Mouse (Mus musculus) liver, embryonic 16.5 days (tissue): ENCODE data around the gene Spire2. TPM values are rescaled to one million over a fixed set of nuclear protein-coding genes. Genes with fewer than 3 reads are reported as not detected.
"Not testable (repeated sequence)": the region's sequence is repeated elsewhere in the genome, so short reads cannot be mapped to it uniquely, and the experiment has no call there.

Experiments
- ATAC-seq: fragments of 200-750 bp; cut with Nextera tagmentation; 2 replicates; pipeline ENCODE4 v1.8.0; 2017; ENCODE audit warnings: low read depth, mild to moderate bottlenecking, moderate number of reproducible peaks, moderate library complexity
- H3K27ac ChIP-seq: fragments of 300-500 bp; sonication (generic); 2 replicates; pipeline ENCODE4 v1.5.1; 2014; ENCODE audit warnings: mild to moderate bottlenecking, low read length
- H3K27me3 ChIP-seq: fragments of 300-500 bp; sonication (generic); 2 replicates; pipeline ENCODE4 v1.6.1; 2014; ENCODE audit warnings: low read depth, low read length, mixed read lengths; ENCODE audit not compliant: control insufficient read depth, insufficient read depth
- H3K36me3 ChIP-seq: fragments of 300-500 bp; sonication (generic); 2 replicates; pipeline ENCODE4 v1.6.1; 2014; ENCODE audit warnings: mild to moderate bottlenecking; ENCODE audit not compliant: control insufficient read depth, insufficient read depth
- H3K4me1 ChIP-seq: fragments of 300-500 bp; sonication (generic); 2 replicates; pipeline ENCODE4 v1.6.1; 2014; ENCODE audit warnings: low read depth, low read length, mixed read lengths; ENCODE audit not compliant: control insufficient read depth
- H3K4me2 ChIP-seq: fragments of 300-500 bp; sonication (generic); 2 replicates; pipeline ENCODE4 v1.6.1; 2014; ENCODE audit warnings: low read depth, low read length, mixed read lengths
- H3K4me3 ChIP-seq: fragments of 300-500 bp; sonication (generic); 2 replicates; pipeline ENCODE4 v1.5.1; 2014; ENCODE audit warnings: low read depth, mild to moderate bottlenecking, low read length
- H3K9ac ChIP-seq: fragments of 300-500 bp; sonication (generic); 2 replicates; pipeline ENCODE4 v1.6.1; 2014; ENCODE audit warnings: low read depth, low read length
- H3K9me3 ChIP-seq: fragments of 300-500 bp; sonication (generic); replicated peaks from 2 replicates; pipeline ENCODE4 v1.6.1; 2016; ENCODE audit warnings: low read length; ENCODE audit not compliant: control insufficient read depth
- WGBS: fragments of 180-500 bp; shearing (Covaris S2); extraction: QIAGEN DNeasy Blood & Tissue Kit; methylation state at CpG from one replicate; pipeline ENCODE4 v1.1.7; 2014; ENCODE audit not compliant: insufficient replicate concordance; 5-methylcytosine and 5-hydroxymethylcytosine counted together
- polyA plus RNA-seq: library from polyadenylated mRNA; unstranded; fragments of >200 nt; fragmentation: Nextera tagmentation; extraction: Ambion mirVana; gene quantifications from 2 replicates; pipeline ENCODE4 v1.2.1, GENCODE M21; 2015

Gene Spire2
- polyA plus RNA-seq: 2.3 and 2.4 TPM in 2 replicates

- Histone ChIP-seq H3K27me3 (peaks cover 6% of the 10 kb centered on the region), H3K9ac (peak within 1 kb of the TSS; percentile 63), H3K4me3 (peak within 1 kb of the TSS; percentile 71), H3K4me2 (peak within 1 kb of the TSS; percentile 97), H3K27ac (peak within 1 kb of the TSS; percentile 66), H3K4me1 (peaks cover 29% of the 10 kb centered on the region), H3K36me3 (no peaks in the 10 kb centered on the region), H3K9me3 (no peaks in the 10 kb centered on the region)
- peak; percentile 85 for ATAC-seq
- 1% methylated on average over 42 of the region's 85 CpGs for WGBS
Observed at GRCm38 (mm10) chr8:123332262-123333090, at the start of gene Spire2. TSS of gene Spire2 (plus strand) at chr8:123332713.

DNA sequence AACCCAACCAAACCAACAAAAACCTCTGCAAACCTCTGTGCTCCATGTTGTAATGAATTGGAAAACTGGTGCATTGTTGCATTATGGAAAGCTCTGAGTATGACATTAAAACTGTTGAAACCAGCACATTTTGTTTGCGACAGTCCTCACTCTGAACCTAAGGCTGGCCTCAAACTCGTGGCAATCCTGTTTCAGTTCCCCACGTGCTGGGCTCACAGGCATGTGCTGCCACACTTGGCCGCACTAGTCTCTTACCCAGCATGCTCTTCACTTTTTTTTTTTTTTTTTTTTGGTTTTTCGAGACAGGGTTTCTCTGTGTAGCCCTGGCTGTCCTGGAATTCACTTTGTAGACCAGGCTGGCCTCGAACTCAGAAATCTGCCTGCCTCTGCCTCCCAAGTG is 49.5 kb upstream of the Spire2 start:
- not testable (repeated sequence) for H3K4me3 ChIP-seq, H3K4me1 ChIP-seq, H3K9me3 ChIP-seq, H3K4me2 ChIP-seq, H3K9ac ChIP-seq, ATAC-seq, H3K27ac ChIP-seq, H3K27me3 ChIP-seq
- 69% methylated on average over 5 of the region's 6 CpGs for WGBS
- H3K36me3 ChIP-seq: peaks cover 15% of the 10 kb centered on the region

DNA sequence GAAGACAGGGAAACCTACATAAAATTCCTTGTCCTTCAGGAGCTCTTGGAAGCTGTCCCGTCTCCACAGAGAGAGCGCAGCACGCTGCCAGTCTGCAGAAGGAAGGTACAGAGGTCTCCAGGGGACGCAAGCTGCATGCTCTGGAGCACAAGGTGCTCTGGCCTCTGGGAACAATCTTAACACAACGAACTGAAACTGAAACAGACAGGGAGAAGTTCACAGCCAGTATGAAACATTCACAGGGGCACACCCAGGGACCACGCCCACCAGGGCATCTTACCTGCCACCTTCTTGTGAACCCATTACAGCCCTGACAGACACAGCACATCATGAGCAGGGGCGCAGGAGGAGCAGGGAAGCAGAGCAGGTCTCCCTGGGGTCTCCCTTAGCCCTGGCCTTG is 48.5 kb upstream of the Spire2 start:
- Histone ChIP-seq H3K27me3 (no peaks in the 10 kb centered on the region), H3K36me3 (peaks cover 15% of the 10 kb centered on the region), H3K9me3 (no peaks in the 10 kb centered on the region), H3K27ac (no peak overlapping the region), H3K4me1 (no peaks in the 10 kb centered on the region), H3K4me2 (no peak overlapping the region), H3K4me3 (no peak overlapping the region), H3K9ac (no peak overlapping the region)
- WGBS: 76% methylated on average over 7 of the region's 7 CpGs
- no peak for ATAC-seq

- Histone ChIP-seq H3K4me2 (no peak overlapping the region), H3K9ac (no peak overlapping the region), H3K4me1 (no peaks in the 10 kb centered on the region), H3K27ac (no peak overlapping the region), H3K36me3 (peaks cover 15% of the 10 kb centered on the region), H3K4me3 (no peak overlapping the region), H3K27me3 (no peaks in the 10 kb centered on the region), H3K9me3 (no peaks in the 10 kb centered on the region)
- 81% methylated on average over 5 of the region's 5 CpGs for WGBS
- ATAC-seq: no peak
Observed at GRCm38 (mm10) chr8:123284493-123284892, 48.0 kb upstream of the Spire2 start.

GRCm38 (mm10) chr8:123287362-123287761 is 45.2 kb upstream of the Spire2 start:
- H3K4me3 ChIP-seq: no peak overlapping the region
- H3K9ac ChIP-seq: no peak overlapping the region
- no peaks in the 10 kb centered on the region for H3K27me3 ChIP-seq
- no peak overlapping the region for H3K27ac ChIP-seq
- no peaks in the 10 kb centered on the region for H3K4me1 ChIP-seq
- H3K4me2 ChIP-seq: no peak overlapping the region
- 88% methylated on average over 17 of the region's 17 CpGs for WGBS
- no peaks in the 10 kb centered on the region for H3K9me3 ChIP-seq
- peaks cover 2% of the 10 kb centered on the region; the same call in 1 of the 2 replicates for H3K36me3 ChIP-seq
- no peak for ATAC-seq

GRCm38 (mm10) chr8:123290166-123290565 is 42.3 kb upstream of the Spire2 start:
- no peak overlapping the region for H3K27ac ChIP-seq
- no peak overlapping the region for H3K4me3 ChIP-seq
- WGBS: 77% methylated on average over 4 of the region's 4 CpGs
- H3K36me3 ChIP-seq: peaks cover 2% of the 10 kb centered on the region; the same call in 1 of the 2 replicates
- no peaks in the 10 kb centered on the region for H3K9me3 ChIP-seq
- no peak overlapping the region for H3K4me2 ChIP-seq
- no peaks in the 10 kb centered on the region for H3K27me3 ChIP-seq
- H3K4me1 ChIP-seq: no peaks in the 10 kb centered on the region
- H3K9ac ChIP-seq: no peak overlapping the region
- ATAC-seq: no peak

DNA sequence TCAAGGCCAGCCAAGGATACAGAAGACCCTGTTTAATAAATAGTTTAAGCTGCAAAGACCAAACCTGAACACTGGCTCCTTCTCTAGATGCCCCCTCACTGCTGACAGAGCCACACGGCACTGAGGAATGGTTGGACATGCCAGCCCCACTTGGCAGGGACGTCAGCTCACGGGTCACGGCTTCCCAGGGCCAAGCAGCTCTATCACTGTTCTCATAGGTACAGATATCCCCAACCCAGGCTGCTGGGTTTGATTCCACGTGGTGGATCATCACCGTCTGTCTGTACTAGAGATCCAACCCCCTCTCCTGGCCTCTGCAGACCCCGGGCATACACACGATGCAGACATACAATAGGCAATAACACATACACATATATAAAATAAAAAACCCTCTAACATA is 41.8 kb upstream of the Spire2 start:
- Histone ChIP-seq H3K9ac (no peak overlapping the region), H3K27me3 (no peaks in the 10 kb centered on the region), H3K27ac (no peak overlapping the region), H3K4me2 (no peak overlapping the region), H3K9me3 (no peaks in the 10 kb centered on the region), H3K36me3 (peaks cover 2% of the 10 kb centered on the region), H3K4me3 (no peak overlapping the region), H3K4me1 (no peaks in the 10 kb centered on the region)
- no peak for ATAC-seq
- 84% methylated on average over 8 of the region's 8 CpGs for WGBS

DNA sequence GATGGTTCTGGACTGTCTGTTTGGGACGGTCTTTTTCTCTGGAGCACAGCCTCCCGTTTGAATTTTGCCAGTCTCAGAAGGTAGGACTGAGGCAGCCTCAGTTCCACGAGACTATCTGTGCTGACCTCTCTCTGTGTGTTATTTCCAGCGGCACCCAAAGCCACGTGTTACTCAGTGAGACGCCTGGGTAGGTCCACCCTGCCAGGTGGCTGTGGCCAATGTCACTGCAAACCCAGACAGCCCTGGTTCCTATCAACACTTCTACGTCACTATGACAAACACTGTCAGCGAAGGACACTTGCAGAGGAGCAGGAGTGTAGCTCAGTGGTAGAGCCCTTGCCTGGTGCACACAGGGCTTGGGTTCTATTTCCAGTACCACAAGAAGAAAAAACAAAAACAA is 40.8 kb upstream of the Spire2 start:
- Histone ChIP-seq H3K4me3 (no peak overlapping the region), H3K4me1 (no peaks in the 10 kb centered on the region), H3K27me3 (no peaks in the 10 kb centered on the region), H3K27ac (no peak overlapping the region), H3K9ac (no peak overlapping the region), H3K9me3 (no peaks in the 10 kb centered on the region), H3K4me2 (no peak overlapping the region), H3K36me3 (peaks cover 6% of the 10 kb centered on the region)
- 80% methylated on average over 8 of the region's 8 CpGs for WGBS
- ATAC-seq: no peak

DNA sequence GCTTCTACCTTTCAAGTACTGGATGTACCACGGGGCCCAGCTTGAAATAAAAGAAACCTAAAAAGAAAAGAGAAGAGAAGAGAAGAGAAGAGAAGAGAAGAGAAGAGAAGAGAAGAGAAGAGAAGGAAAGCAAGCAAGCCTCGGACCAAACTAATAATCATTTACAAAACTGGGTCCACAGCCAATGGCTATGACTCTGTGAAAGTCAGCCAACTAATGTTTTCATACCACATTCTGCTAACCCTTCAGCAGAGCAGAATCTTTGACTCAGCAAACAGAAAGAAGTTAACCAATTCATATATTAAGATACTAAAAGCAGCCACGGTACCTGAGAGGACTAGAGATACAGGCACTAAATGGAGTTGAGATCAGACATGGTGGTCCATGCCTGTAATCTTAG is 40.2 kb upstream of the Spire2 start:
- Histone ChIP-seq H3K9ac (no peak overlapping the region), H3K27me3 (no peaks in the 10 kb centered on the region), H3K9me3 (no peaks in the 10 kb centered on the region), H3K4me1 (no peaks in the 10 kb centered on the region), H3K4me2 (no peak overlapping the region), H3K4me3 (no peak overlapping the region), H3K27ac (no peak overlapping the region), H3K36me3 (peaks cover 6% of the 10 kb centered on the region)
- ATAC-seq: no peak
- 68% methylated on average over 3 of the region's 3 CpGs for WGBS
